Mouse (Mus musculus) spleen, postnatal 4 days (tissue): Measurements from ENCODE around the gene 6030408B16Rik.

ENCODE experiments used
- DNase-seq, 2 experiments: peaks; one replicate each; pipeline ENCODE4 v3.0.0; 2022; ENCODE audit warnings: low spot score in 2 of 2

The 6030408B16Rik gene

GRCm38 (mm10) chr15:101293025-101293621 lies at the start of gene 6030408B16Rik:
Gene 6030408B16Rik (plus strand): TSS chr15:101293212.
- no peak for DNase-seq

GRCm38 (mm10) chr15:101244012-101244411 lies 49.0 kb upstream of the 6030408B16Rik start:
- DNase-seq, result no peak

DNA sequence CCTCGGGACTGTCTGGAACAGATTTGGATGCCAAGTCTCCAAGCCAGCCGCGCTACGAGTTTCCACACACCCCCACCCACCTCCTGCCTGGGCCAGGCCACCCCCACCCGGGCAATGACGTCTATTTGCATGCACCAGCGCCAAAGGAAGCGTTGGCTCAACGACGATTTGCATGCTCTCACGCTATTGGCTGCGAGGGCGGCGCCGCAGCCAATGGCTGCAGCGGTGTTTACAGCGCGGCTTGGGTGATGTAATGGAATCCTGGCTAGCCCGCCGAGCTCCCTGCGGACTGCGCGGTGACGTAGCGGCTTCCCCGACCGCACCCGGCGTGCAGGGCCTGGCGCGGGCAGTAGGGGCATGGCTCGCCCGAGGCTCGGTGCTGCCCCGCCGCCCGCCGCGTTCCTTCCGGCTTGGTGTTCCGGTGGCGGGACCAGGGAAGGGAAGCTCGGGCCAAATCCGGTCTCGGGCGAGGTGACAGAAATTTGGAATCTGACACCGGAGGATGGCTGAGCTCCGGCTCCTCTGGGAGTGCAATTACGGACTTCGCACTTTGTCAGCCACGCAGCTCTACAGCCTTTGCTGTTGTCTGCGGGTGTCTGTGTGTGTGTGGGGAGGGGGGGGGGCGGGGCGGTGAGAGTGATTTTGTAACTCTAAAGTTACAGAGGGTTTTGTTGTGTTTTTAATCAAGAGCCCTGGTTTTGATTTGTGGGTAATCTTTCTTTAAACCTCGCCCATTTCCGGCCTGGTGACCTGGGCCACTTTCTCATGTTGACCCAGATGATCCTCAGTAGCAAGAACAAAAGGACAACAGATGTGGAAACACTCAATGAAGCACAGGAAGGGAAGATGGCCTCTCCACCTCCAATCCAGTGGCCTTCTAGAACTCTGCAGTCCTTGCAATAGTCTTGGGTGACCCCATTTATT lies 46.5 kb upstream of the 6030408B16Rik start:
- DNase-seq, result peak; percentile 85 to 91

DNA sequence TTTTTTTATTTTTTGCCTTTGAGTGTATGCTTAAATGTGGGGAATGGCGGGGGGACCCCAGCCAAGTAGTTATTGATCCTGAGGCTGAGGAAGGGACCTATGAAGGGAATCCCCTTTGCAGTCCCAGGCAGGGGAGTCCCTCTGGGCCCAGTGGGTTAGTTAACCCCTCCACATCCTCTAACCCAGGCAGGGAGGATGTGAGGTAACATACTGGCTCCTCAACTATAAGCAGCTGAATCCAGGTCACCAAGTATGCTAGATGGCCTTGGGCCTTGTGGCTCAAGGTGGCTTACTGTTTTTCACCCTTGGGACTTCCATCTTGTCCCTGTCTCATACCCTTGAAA lies 45.9 kb upstream of the 6030408B16Rik start:
- DNase-seq, result no peak

DNA sequence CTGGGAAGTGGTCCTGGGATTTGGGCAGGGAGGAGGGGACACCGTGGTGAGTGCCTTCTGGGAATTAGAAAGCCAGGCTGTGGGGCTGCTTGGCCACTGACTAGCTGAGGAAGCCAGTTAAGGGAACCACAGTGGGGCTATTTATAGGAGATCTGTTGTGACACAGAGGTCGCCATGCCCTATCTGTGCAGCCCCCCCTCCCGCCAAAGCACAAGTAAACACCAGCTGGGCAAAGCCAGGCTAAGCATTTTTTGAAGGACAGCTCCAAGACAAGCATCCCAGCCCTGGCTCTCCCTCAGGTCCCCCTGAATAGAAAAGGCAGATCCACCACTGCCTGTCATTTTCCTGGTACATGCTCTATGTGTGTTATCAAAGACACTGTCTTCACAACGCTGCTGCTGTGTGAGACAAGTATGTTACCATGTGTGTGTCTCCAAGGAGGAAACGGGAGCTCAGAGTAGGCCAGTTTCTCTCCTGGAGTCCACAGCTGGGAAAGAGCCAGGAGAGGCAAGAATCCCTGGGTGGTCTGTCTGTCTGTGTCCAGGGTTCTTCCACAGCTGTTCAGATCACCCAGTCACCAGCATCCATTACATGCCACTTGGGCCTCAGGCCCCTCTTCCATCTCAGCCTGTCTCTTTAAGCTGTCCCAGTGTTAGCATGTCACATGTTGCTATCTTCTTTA lies 44.8 kb upstream of the 6030408B16Rik start:
- DNase-seq, result no peak

DNA sequence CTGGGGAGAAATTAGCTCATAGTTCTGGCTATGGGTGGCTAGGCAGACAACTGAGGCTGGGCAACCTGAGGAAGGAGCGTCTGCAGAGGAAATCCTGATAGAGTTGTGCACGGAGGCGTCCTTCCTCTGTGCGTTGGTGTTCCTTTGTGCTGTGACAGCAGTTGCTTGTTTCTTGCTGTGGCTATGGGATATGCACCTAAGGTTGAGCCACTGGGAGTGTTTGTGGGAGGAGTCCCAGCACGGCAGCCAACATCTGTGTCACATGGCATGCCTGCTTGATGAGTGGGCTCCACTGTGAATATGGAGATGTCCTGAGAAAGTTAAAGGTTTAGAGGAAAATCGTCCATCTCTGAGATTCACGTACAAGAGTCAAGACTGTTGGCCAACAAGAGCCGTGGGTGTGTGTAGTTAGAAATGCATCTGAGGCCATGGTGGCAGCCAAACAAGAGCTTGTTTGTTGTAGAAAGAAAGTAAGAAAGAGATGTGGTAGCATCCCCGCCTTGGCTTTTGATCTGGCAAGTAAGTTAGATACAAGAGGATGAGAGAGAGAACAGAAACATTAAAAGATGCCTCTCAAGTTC lies 42.7 kb upstream of the 6030408B16Rik start:
- no peak for DNase-seq

- no peak for DNase-seq
Measured at GRCm38 (mm10) chr15:101251930-101252329, 41.1 kb upstream of the 6030408B16Rik start.

GRCm38 (mm10) chr15:101252614-101253013 lies 40.4 kb upstream of the 6030408B16Rik start:
- no peak for DNase-seq

GRCm38 (mm10) chr15:101253563-101253885 lies 39.5 kb upstream of the 6030408B16Rik start:
- no peak for DNase-seq

DNA sequence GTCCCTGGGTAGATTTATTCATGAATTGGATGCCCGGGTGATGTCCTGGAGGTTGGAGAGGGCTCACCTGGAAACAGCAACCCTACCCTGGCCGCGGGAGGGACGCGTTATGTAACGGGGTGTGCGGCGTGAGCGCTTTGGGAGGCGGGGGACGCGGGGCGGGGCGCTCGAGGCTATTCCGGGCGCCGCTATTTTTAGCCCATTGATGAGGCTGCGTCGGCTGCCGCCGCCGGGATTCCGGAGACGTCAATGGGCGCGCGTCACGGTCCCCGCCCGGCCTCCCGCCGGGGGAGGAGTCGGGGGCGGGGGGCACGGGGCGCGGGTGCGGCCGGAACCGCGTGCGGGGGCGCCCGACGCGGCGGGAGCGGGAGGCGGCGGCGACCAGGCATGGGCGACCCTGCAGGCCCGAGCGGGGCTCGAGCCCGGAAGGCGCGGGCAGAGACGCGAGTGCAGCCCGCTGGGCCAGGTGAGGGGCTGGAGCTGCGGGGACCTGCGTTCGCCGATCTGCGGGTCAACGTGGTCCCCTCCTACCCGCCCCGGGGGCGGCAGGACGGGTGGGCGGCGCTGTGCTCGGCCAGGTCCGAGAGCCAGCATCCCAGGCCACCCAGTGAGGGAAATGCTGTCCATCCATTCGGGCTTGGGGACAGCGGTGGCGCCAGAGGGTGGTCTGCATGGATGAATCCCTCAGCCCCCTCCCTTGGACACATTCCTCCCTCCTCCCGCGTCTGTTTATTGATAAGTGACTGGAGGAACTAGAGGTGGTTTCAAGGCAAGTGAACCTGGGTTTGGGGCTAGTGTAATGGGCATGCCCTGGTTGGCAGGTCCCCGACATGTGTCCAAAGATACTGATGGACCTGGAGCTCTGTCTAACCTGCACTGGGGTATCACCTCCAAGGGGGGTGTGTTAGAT lies 38.9 kb upstream of the 6030408B16Rik start, which contains the start of gene Nr4a1:
Gene Nr4a1, plus strand, starts transcription at position 384 of the 910 bp plus-strand sequence.
- peak; percentile 48 to 75 for DNase-seq

- DNase-seq, result no peak
Measured at GRCm38 (mm10) chr15:101255842-101256462, 37.1 kb upstream of the 6030408B16Rik start.

- DNase-seq, result no peak
Measured at GRCm38 (mm10) chr15:101256463-101257206, 36.4 kb upstream of the 6030408B16Rik start.

- peak; percentile 38 to 67 for DNase-seq
Measured at GRCm38 (mm10) chr15:101258420-101258819, 34.6 kb upstream of the 6030408B16Rik start.

- DNase-seq, result no peak
Measured at GRCm38 (mm10) chr15:101259922-101260321, 33.1 kb upstream of the 6030408B16Rik start.

- DNase-seq, result no peak
Measured at GRCm38 (mm10) chr15:101260387-101260786, 32.6 kb upstream of the 6030408B16Rik start.

DNA sequence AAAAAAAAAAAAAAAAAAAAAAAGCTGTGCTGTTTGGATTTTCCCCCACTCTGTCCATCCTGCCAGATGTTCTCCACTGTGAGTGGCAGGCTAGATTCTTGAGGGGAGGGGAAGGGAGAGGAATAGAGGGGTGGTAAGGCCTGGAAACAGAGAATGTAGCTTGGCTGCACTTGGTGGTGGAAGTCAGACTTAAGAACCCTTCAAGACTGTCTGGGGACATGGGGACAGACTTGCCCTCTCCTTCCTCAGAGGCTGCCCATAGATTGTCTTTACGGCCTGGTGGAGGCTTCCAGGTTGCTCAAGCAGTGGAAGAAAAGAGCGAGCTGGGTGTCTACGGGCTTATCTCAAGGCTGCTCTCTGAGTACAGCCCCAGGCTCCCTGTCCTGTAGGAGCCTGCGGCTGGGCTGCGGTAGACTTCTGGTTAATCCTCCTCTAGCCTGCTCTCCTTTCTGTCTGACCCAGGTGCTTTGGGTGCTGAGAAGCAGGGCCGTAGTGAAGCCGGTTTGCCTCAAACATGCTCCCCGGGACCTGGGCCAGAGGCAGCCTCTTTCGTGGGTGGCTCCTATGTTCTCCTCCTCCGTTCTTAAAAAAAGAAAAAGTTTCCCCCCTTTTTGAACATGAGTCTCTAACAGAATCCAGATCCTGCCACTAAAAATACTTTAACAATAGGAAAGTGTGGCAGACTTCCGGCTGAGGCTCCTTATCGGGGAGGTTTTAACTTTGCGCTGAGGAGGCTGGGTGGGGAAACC lies 32.0 kb upstream of the 6030408B16Rik start:
- DNase-seq, result no peak

GRCm38 (mm10) chr15:101262502-101262901 lies 30.5 kb upstream of the 6030408B16Rik start:
- DNase-seq, result peak in 1 of 2 experiments; percentile 47

DNA sequence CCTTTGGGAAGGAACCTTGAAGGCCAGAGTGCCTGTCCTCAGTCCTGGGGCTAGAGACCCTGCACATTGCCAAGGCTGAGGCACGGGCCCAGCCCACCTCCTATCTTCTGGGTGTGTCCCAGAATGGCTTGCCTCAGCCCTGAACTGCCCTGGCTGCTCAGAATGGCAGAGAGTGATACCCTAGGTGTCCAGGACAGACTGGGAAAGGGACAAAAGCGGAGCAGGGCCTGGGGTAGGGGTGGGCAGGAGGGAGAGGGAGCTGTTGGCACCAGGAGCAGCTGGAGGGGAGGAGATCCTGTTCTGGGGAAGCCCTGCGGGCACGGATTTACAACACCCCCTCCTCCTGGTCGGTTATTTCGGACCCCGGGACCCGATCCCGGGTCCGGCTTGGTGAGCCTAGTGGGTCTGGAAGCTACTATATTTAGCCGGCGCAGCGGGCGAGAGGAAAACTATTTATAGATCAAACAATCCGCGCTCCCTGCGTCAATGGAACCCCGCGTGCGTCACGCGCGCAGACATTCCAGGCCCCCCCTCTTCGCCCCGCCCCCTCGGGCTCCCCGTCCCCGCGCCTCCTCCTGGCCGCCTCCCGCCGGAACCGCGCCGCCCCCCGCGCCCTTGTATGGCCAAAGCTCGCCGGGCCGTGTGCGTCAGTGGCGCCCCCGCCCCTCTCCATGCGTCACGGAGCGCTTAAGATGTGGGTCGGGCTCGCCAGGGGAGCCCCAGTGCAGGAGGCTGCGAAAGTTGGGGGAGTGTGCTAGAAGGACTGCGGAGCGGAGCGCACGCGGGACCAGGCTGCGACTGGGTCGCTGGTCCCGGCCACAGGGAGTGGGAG lies 26.7 kb upstream of the 6030408B16Rik start:
- peak; percentile 77 to 87 for DNase-seq
